Comparison of ENCODE assay signal across 9 mouse cellular contexts in the genomic region with DNA sequence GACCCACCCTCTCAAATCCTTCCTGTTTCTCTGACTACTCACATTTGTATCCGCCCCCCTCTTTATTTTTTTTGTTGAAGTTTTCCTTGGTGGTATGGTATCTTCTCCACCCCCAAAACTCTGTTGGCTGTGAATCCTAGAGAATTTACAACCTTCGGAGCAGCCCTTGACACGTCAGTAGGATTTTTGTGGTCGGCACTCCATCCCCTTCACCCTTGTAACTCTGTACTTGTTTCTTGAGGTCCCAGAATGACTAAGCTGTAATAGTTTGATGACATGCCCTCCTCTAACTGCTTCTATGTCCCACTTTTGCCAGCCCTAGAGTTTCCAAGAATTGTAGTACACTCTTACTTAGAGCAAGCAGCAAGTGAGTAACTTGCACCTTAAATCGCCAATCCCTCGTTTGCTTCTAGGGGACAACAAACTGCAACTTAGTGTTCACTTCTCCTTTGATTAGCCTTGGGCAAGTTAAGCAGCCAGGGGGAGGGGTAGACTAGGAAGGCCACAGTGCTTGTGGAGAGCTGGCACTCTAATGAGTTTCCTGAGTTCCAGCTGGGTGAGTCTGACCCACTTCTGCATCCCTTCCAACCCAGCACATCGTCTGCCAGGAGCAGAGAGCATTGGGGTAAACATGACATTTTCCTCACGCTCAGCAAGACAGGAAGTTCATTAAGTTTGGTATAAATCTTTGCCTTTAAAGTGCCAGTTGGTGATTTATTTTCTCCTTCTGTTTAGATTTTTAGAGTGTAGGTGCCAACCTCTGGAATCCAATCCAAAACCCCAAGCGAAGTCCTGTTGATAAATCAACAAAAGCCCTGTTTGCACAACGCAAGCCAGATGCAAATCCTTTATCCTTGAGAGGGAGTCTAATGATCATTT.
DNase-seq lines count a peak whose midpoint lies in the region; ATAC-seq and TF ChIP-seq lines count a peak whose summit lies in the region.
"Had no signal": no experiment of that assay in that cellular context is flagged by ENCODE, and none has a peak within 500 bp of the region (broad histone marks: within the 10 kb centered on the region; RNA-seq: fewer than 3 reads in every experiment).

No protein-coding gene starts in this region.

- H3K4me3 ChIP-seq in forebrain, embryonic 13.5 days: no peak overlapping the region
- H3K4me3 ChIP-seq in forebrain, embryonic 11.5 days (ENCODE audit: low read depth, low read length): no peak overlapping the region
- H3K4me3 ChIP-seq in lung, adult 2 months (replicated peaks; ENCODE audit: extremely low read depth, low read depth, low read length): no peak overlapping the region
- H3K4me3 ChIP-seq: limb, embryonic 12.5 days had no signal

- H3K36me3 ChIP-seq in forebrain, embryonic 13.5 days (ENCODE audit: poor library complexity, severe bottlenecking): no peaks in the 10 kb centered on the region
- no peaks in the 10 kb centered on the region for H3K36me3 ChIP-seq in forebrain, embryonic 11.5 days (ENCODE audit: control insufficient read depth, insufficient read depth, low read length)
- H3K36me3 ChIP-seq: limb, embryonic 12.5 days had no signal

- H3K4me2 ChIP-seq in forebrain, embryonic 13.5 days: no peak overlapping the region
- no peak overlapping the region for H3K4me2 ChIP-seq in forebrain, embryonic 11.5 days (ENCODE audit: low read depth, low read length, severe bottlenecking)
- H3K4me2 ChIP-seq: limb, embryonic 12.5 days had no signal

- TF ChIP-seq CTCF in lung, adult 2 months (IDR thresholded peaks at IDR 0.05; ENCODE audit: insufficient read depth, low read length): no peak

- no peak overlapping the region for H3K9ac ChIP-seq in forebrain, embryonic 13.5 days
- H3K9ac ChIP-seq in forebrain, embryonic 11.5 days (ENCODE audit: low read length): no peak overlapping the region
- H3K9ac ChIP-seq: limb, embryonic 12.5 days had no signal

- H3K27me3 ChIP-seq in forebrain, embryonic 13.5 days: no peaks in the 10 kb centered on the region
- no peaks in the 10 kb centered on the region for H3K27me3 ChIP-seq in forebrain, embryonic 11.5 days (ENCODE audit: control insufficient read depth, insufficient read depth, low read length)
- H3K27me3 ChIP-seq: limb, embryonic 12.5 days had no signal

- H3K4me1 ChIP-seq in forebrain, embryonic 13.5 days: peaks cover 5% of the 10 kb centered on the region
- no peaks in the 10 kb centered on the region for H3K4me1 ChIP-seq in forebrain, embryonic 11.5 days (replicated peaks; ENCODE audit: control insufficient read depth, insufficient read depth, low read length)
- H3K4me1 ChIP-seq in lung, adult 2 months (ENCODE audit: control insufficient read depth, insufficient read depth, low read length): peaks cover 5% of the 10 kb centered on the region; the same call in 1 of the 2 replicates

- ATAC-seq in forebrain, embryonic 13.5 days: peak; percentile 58; the same call in 1 of the 2 replicates
- ATAC-seq in forebrain, embryonic 11.5 days (replicated peaks; ENCODE audit: low FRiP score): no peak
- no peak for ATAC-seq in erythroid progenitor cell, adult 5-6 weeks (replicated peaks; ENCODE audit: low FRiP score, poor library complexity, severe bottlenecking)

- 61% methylated on average over 10 of the region's 10 CpGs for WGBS in forebrain, embryonic 13.5 days
- 57% methylated on average over 10 of the region's 10 CpGs for WGBS in forebrain, embryonic 11.5 days
- WGBS in lung, adult 2 months: 28% methylated on average over 10 of the region's 10 CpGs

- no peak for TF ChIP-seq POLR2A in lung, adult 2 months (IDR thresholded peaks at IDR 0.05; ENCODE audit: borderline replicate concordance, extremely low read depth, low read depth, low read length)

- no peaks in the 10 kb centered on the region for H3K9me3 ChIP-seq in forebrain, embryonic 13.5 days (replicated peaks)
- H3K9me3 ChIP-seq in forebrain, embryonic 11.5 days (ENCODE audit: control insufficient read depth, low read length): no peaks in the 10 kb centered on the region
- H3K9me3 ChIP-seq: limb, embryonic 12.5 days had no signal

- no peak overlapping the region for H3K27ac ChIP-seq in forebrain, embryonic 13.5 days
- no peak overlapping the region for H3K27ac ChIP-seq in forebrain, embryonic 11.5 days (ENCODE audit: low read depth, low read length)
- H3K27ac ChIP-seq: limb, embryonic 12.5 days had no signal

- no peak for DNase-seq in forebrain, embryonic 11.5 days (ENCODE audit: low spot score)
- DNase-seq in cerebellum, adult 8-10 months: peak; percentile 8
- peak; percentile 76 for DNase-seq in kidney, adult 9 months
- DNase-seq in lung, adult 2 months: peak; percentile 39
- DNase-seq in thymus, postnatal 4 days: no peak
- no peak for DNase-seq in spleen, postnatal 36 days (ENCODE audit: low spot score in 2 of 2)

Comparison
In these comparisons a context has a peak if more than half of its experiments do, and no peak if none do; other contexts are left out.
1. DNase-seq: peak in cerebellum, adult 8-10 months (single experiment), kidney, adult 9 months (single experiment) and lung, adult 2 months (single experiment); none in forebrain, embryonic 11.5 days (single experiment), thymus, postnatal 4 days (single experiment) and spleen, postnatal 36 days (0 of 2).